Mouse (Mus musculus) embryonic fibroblast, embryonic 13.5 days (primary cell): ENCODE measurements around the gene Slc4a4.

Experiments used
- CTCF ChIP-seq: IDR thresholded peaks from 2 replicates; pipeline ENCODE4 v1.5.1; 2011; ENCODE audit warnings: mild to moderate bottlenecking, control low read depth, low read length, moderate library complexity, borderline replicate concordance; ENCODE audit not compliant: insufficient read depth
- POLR2A ChIP-seq: IDR thresholded peaks from 2 replicates; pipeline ENCODE4 v1.6.1; 2011; ENCODE audit warnings: low read depth, mild to moderate bottlenecking, control low read depth, low read length, moderate library complexity

DNA sequence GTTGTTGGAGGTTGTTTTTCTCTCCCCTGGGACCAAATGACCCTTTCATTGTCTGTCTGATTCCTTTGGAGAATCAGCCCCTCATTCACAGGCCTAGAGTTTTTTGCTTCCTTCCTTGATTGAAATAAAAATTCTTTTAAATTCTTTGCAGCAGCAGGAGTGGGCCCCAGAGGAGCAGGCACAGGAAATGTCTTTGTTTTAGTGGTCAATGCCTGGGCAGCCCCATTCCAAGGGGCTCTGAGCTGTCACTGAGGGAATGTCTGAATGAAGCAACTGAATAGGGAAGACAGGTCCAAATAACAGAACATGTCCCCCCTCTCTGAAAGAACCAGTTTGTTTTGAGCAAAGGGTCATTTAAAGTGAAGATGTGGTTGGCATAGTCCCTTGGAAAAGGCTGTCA, 89.1 kb downstream of the Slc4a4 start:
- TF ChIP-seq POLR2A (no peak), CTCF (no peak)
